In genomic region chr15:83332373-83332772, GRCm38 (mm10) we compare ENCODE assay signal across 12 mouse cellular contexts. TPM values are rescaled to one million over a fixed set of nuclear protein-coding genes. Genes with fewer than 3 reads are reported as not detected.
DNase-seq lines count a peak whose midpoint lies in the region; ATAC-seq and TF ChIP-seq lines count a peak whose summit lies in the region.
"Had no signal": no experiment of that assay in that cellular context is flagged by ENCODE, and none has a peak within 500 bp of the region (broad histone marks: within the 10 kb centered on the region; RNA-seq: fewer than 3 reads in every experiment).

No protein-coding gene starts in this region.

- 82% methylated on average over 3 of the region's 3 CpGs for WGBS in embryonic facial prominence, embryonic 11.5 days
- 79% methylated on average over 3 of the region's 3 CpGs for WGBS in embryonic facial prominence, embryonic 10.5 days
- WGBS in liver, postnatal 0 days (ENCODE audit: insufficient replicate concordance), result 88% methylated on average over 3 of the region's 3 CpGs

- TF ChIP-seq CTCF in left cerebral cortex, adult 2 months (IDR thresholded peaks at IDR 0.05), result peak; percentile 32
- peak; percentile 76 for TF ChIP-seq CTCF in ES-Bruce4 (IDR thresholded peaks at IDR 0.05; ENCODE audit: low read depth, low read length)
- peak; percentile 53 for TF ChIP-seq CTCF in liver, postnatal 0 days (IDR thresholded peaks at IDR 0.05; ENCODE audit: low read depth)

- H3K27me3 ChIP-seq in embryonic facial prominence, embryonic 11.5 days (ENCODE audit: control insufficient read depth, insufficient read depth, low read length), result no peaks in the 10 kb centered on the region
- H3K27me3 ChIP-seq in embryonic facial prominence, embryonic 10.5 days (replicated peaks; ENCODE audit: low read depth, poor library complexity, severe bottlenecking), result no peaks in the 10 kb centered on the region
- H3K27me3 ChIP-seq in ES-Bruce4 (ENCODE audit: control insufficient read depth, insufficient read depth, low read length, poor library complexity, severe bottlenecking), result no peaks in the 10 kb centered on the region
- no peaks in the 10 kb centered on the region for H3K27me3 ChIP-seq in liver, postnatal 0 days (ENCODE audit: insufficient read depth, low read length)
- H3K27me3 ChIP-seq: heart, embryonic 15.5 days had no signal

- H3K4me3 ChIP-seq in embryonic facial prominence, embryonic 11.5 days (ENCODE audit: low read depth, low read length), result no peak overlapping the region
- no peak overlapping the region for H3K4me3 ChIP-seq in embryonic facial prominence, embryonic 10.5 days
- no peak overlapping the region for H3K4me3 ChIP-seq in left cerebral cortex, adult 2 months
- no peak overlapping the region for H3K4me3 ChIP-seq in ES-Bruce4 (ENCODE audit: low read depth, low read length)
- H3K4me3 ChIP-seq in liver, postnatal 0 days (ENCODE audit: low read depth, low read length), result no peak overlapping the region
- H3K4me3 ChIP-seq: heart, embryonic 15.5 days had no signal

- H3K27ac ChIP-seq in embryonic facial prominence, embryonic 11.5 days (replicated peaks; ENCODE audit: low read depth, low read length), result no peak overlapping the region
- H3K27ac ChIP-seq in embryonic facial prominence, embryonic 10.5 days (replicated peaks), result no peak overlapping the region
- no peak overlapping the region for H3K27ac ChIP-seq in left cerebral cortex, adult 2 months
- no peak overlapping the region for H3K27ac ChIP-seq in ES-Bruce4 (ENCODE audit: insufficient read depth, low read length)
- no peak overlapping the region for H3K27ac ChIP-seq in liver, postnatal 0 days (ENCODE audit: low read depth)
- H3K27ac ChIP-seq: heart, embryonic 15.5 days; macrophage had no signal

- no peak for TF ChIP-seq EP300 in ES-Bruce4 (IDR thresholded peaks at IDR 0.05; ENCODE audit: insufficient read depth, low read depth, low read length)
- TF ChIP-seq EP300 in liver, postnatal 0 days (IDR thresholded peaks at IDR 0.05; ENCODE audit: low read depth), result no peak

- intact Hi-C loops in left cerebral cortex, adult 2 months (cut with DNase I), result no loop called here

- DNase-seq in embryonic facial prominence, embryonic 11.5 days (ENCODE audit: low spot score), result peak; percentile 18
- DNase-seq in embryonic facial prominence, embryonic 10.5 days (ENCODE audit: low spot score), result no peak
- DNase-seq in left cerebral cortex, adult 2 months (ENCODE audit: extremely low spot score in 1 of 2, low spot score in 2 of 2), result no peak
- DNase-seq in left cerebral cortex, adult 18-20 months (ENCODE audit: low spot score in 2 of 2), result no peak
- peak; percentile 31 for DNase-seq in liver, postnatal 0 days
- DNase-seq in thymus, postnatal 36 days, result no peak
- DNase-seq in heart, adult 18-20 months, result no peak
- DNase-seq: kidney, adult 11 months had no signal

- H3K9me3 ChIP-seq in embryonic facial prominence, embryonic 11.5 days (replicated peaks; ENCODE audit: control insufficient read depth, low read length), result no peaks in the 10 kb centered on the region
- H3K9me3 ChIP-seq in embryonic facial prominence, embryonic 10.5 days, result no peaks in the 10 kb centered on the region
- H3K9me3 ChIP-seq in ES-Bruce4 (replicated peaks; ENCODE audit: control insufficient read depth, insufficient read depth, low read length, poor library complexity, severe bottlenecking), result no peaks in the 10 kb centered on the region
- H3K9me3 ChIP-seq in liver, postnatal 0 days (ENCODE audit: low read length), result no peaks in the 10 kb centered on the region
- H3K9me3 ChIP-seq: G1E; heart, embryonic 15.5 days had no signal

- no peak for ATAC-seq in embryonic facial prominence, embryonic 11.5 days (replicated peaks; ENCODE audit: insufficient number of reproducible peaks, low FRiP score, low TSS enrichment, low read depth)
- ATAC-seq in liver, postnatal 0 days, result no peak

- no peak for TF ChIP-seq POLR2A in ES-Bruce4 (IDR thresholded peaks at IDR 0.05; ENCODE audit: insufficient read depth, low read length)

- no peaks in the 10 kb centered on the region for H3K4me1 ChIP-seq in embryonic facial prominence, embryonic 11.5 days (ENCODE audit: control insufficient read depth, insufficient read depth, low read length)
- peaks cover 9% of the 10 kb centered on the region; the same call in 1 of the 2 replicates for H3K4me1 ChIP-seq in embryonic facial prominence, embryonic 10.5 days
- peaks cover 5% of the 10 kb centered on the region for H3K4me1 ChIP-seq in ES-Bruce4 (ENCODE audit: control insufficient read depth, insufficient read depth, low read length)
- no peaks in the 10 kb centered on the region for H3K4me1 ChIP-seq in liver, postnatal 0 days (ENCODE audit: insufficient read depth)
- H3K4me1 ChIP-seq: heart, embryonic 15.5 days had no signal

- no peak overlapping the region for H3K9ac ChIP-seq in embryonic facial prominence, embryonic 11.5 days (replicated peaks; ENCODE audit: low read length)
- H3K9ac ChIP-seq in ES-Bruce4 (ENCODE audit: low read depth, poor library complexity, severe bottlenecking), result no peak overlapping the region
- no peak overlapping the region for H3K9ac ChIP-seq in liver, postnatal 0 days (replicated peaks)
- H3K9ac ChIP-seq: heart, embryonic 15.5 days had no signal

- peaks cover 6% of the 10 kb centered on the region for H3K36me3 ChIP-seq in embryonic facial prominence, embryonic 11.5 days (replicated peaks; ENCODE audit: control insufficient read depth, insufficient read depth, low read depth, low read length)
- H3K36me3 ChIP-seq in embryonic facial prominence, embryonic 10.5 days (replicated peaks), result peaks cover 80% of the 10 kb centered on the region
- no peaks in the 10 kb centered on the region for H3K36me3 ChIP-seq in ES-Bruce4 (ENCODE audit: control insufficient read depth, insufficient read depth, low read length, poor library complexity, severe bottlenecking)
- H3K36me3 ChIP-seq in liver, postnatal 0 days (replicated peaks; ENCODE audit: insufficient read depth, low read length), result peaks cover 44% of the 10 kb centered on the region

- H3K4me2 ChIP-seq in embryonic facial prominence, embryonic 11.5 days (ENCODE audit: low read depth, low read length), result no peak overlapping the region
- no peak overlapping the region for H3K4me2 ChIP-seq in liver, postnatal 0 days (ENCODE audit: low read depth, low read length)
- H3K4me2 ChIP-seq: heart, embryonic 15.5 days had no signal

RNA-seq across cellular contexts. Expression of gene Arfgap3, which starts 17.7 kb away (rescaled TPM):
- polyA plus RNA-seq in embryonic facial prominence, embryonic 11.5 days (2014; fragmentation: Nextera tagmentation; extraction: Ambion mirVana), result 37.0 and 40.8 TPM in 2 replicates
- polyA plus RNA-seq in embryonic facial prominence, embryonic 10.5 days (2016; fragmentation: Nextera tagmentation; extraction: Ambion mirVana), result 27.2 and 29.1 TPM in 2 replicates
- 10 to 100 TPM; 19.5 to 21.5 TPM for total RNA-seq in left cerebral cortex, adult 2 months (2021)
- total RNA-seq in left cerebral cortex, adult 18-20 months (2021), result 10 to 100 TPM; 21.6 to 23.0 TPM
- 10.0 and 11.9 TPM in 2 replicates for polyA plus RNA-seq in ES-Bruce4 (2011; ENCODE audit: insufficient read depth, insufficient read length, low read depth, missing spikeins)
- polyA plus RNA-seq in liver, postnatal 0 days (2015; fragmentation: Nextera tagmentation; extraction: Ambion mirVana), result 9.6 and 9.9 TPM in 2 replicates
- 10 to 100 TPM in 1 of 2 experiments, 1 to 10 TPM in 1; 10.0 to 12.1 TPM for total RNA-seq in heart, adult 18-20 months (2021)

Comparison
In these comparisons a context has a peak if more than half of its experiments do, and no peak if none do; other contexts are left out.
1. DNase-seq: peak in embryonic facial prominence, embryonic 11.5 days (single experiment) and liver, postnatal 0 days (single experiment); none in embryonic facial prominence, embryonic 10.5 days (single experiment), left cerebral cortex, adult 2 months (0 of 2), left cerebral cortex, adult 18-20 months (0 of 2), thymus, postnatal 36 days (0 of 2) and heart, adult 18-20 months (0 of 2).
2. Peak in every context shown above with its lines, with median percentiles within 50 percentile points of each other: CTCF ChIP-seq.